Mouse (Mus musculus): Measurements from ENCODE around the gene Serpinh1. TPM values are rescaled to one million over a fixed set of nuclear protein-coding genes. Genes with fewer than 3 reads are reported as not detected.

Serpinh1 gene
- polyA plus RNA-seq, 1 experiment from 2014 or later, result 427 TPM

DNA sequence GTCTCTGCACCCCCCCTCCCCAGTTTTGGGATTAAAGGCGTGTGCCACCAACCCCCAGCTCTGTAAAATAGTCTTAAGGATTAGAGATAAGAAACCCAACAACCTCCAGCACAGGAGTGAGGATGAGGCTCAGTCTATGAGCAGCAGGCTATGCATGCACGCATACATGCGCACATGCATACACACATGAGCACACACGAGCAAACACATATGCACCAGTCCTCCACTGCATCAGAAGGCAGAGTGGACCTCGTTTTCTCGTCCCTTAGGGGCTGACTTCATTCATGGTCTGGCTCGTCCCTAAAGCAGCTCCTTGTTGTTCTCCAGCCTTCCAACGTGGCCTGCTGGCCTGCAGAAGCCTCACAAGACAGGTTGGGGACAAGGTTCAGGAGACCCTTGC is 12.3 kb downstream of the Serpinh1 start:
- H3K9me3 ChIP-seq (ENCODE audit: control insufficient read depth, low read length), result no peaks in the 10 kb centered on the region
- no peak for ATAC-seq (ENCODE audit: insufficient number of reproducible peaks, insufficient read depth, low FRiP score, low read depth)
- no peaks in the 10 kb centered on the region for H3K4me1 ChIP-seq (ENCODE audit: control insufficient read depth in 2 of 2, insufficient read depth in 2 of 2, low read length in 2 of 2)
- WGBS, result 74% methylated on average over 8 of the region's 8 CpGs
- no peaks in the 10 kb centered on the region for H3K27me3 ChIP-seq (ENCODE audit: control insufficient read depth, insufficient read depth, low read length)
- no peak overlapping the region for H3K27ac ChIP-seq (replicated peaks in 1 of 2; ENCODE audit: control insufficient read depth in 1 of 2, insufficient read depth in 1 of 2, low read depth in 2 of 2, low read length in 2 of 2)
- no peak overlapping the region for H3K4me2 ChIP-seq (ENCODE audit: low read length)
- H3K36me3 ChIP-seq (ENCODE audit: control insufficient read depth, insufficient read depth, low read length), result peaks cover 50% of the 10 kb centered on the region
- H3K9ac ChIP-seq (ENCODE audit: low read length), result no peak overlapping the region
- H3K4me3 ChIP-seq (ENCODE audit: control insufficient read depth in 1 of 2, insufficient read depth in 1 of 2, low read depth in 1 of 2, low read length in 2 of 2), result no peak overlapping the region

DNA sequence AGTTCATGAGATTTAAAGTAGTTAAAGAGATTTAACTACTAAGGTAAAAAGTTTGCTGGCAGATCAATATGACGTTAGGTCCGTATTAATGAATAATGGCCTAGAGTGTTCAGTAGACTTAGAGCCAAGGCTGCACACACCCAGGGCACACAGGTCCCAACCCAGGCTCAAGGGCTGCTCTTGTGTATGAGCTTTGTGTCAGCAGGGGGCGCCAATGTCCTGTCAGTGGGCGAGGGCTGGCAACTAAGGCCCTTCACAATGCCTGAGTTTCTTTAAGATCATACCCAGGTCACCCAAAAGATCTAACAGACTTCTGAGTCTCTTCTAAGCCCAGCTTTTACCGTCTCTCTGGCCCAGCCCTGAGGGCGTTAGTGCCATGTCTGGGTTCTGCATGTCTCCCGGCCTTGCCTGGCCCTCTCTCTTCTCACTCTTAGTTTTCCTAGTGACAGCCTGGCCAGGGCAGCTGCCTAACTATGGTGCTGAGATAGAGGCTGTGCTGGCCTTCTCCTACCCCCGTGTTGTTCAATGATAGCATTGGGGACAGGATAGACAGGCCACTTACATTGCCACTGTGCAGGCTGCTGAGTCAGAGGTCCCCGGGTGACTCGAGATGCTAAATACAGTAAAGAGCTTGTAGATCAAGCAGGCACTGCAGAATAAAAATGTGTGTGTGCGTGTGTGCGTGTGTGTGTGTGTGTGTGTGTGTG is 20.1 kb downstream of the Serpinh1 start:
- H3K9ac ChIP-seq (ENCODE audit: low read length), result no peak overlapping the region

DNA sequence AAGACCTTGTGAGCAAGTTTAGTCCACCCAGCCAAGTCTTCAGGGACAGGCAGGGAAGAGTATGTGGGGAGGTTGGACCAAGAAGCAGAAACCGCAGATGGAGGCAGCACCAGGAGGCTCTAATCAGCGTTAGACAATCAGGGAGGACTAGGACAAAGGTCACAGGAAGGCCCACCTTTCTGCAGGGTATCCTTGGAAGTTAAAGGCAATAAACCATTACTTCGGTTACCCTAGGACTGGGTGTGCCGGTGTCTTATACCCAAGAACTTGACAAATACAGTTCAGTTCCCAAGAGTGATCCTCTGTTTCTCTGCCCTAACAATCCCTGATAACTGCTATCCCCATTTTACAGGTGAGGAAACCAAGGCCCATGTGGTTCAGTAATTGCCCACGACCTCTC is 23.0 kb downstream of the Serpinh1 start:
- H3K27me3 ChIP-seq (ENCODE audit: control insufficient read depth, insufficient read depth, low read length), result no peaks in the 10 kb centered on the region
- H3K36me3 ChIP-seq (ENCODE audit: control insufficient read depth, insufficient read depth, low read length), result no peaks in the 10 kb centered on the region
- H3K27ac ChIP-seq (replicated peaks in 1 of 2; ENCODE audit: control insufficient read depth in 1 of 2, insufficient read depth in 1 of 2, low read depth in 2 of 2, low read length in 2 of 2), result no peak overlapping the region
- no peak overlapping the region for H3K4me2 ChIP-seq (ENCODE audit: low read length)
- ATAC-seq (ENCODE audit: insufficient number of reproducible peaks, insufficient read depth, low FRiP score, low read depth), result no peak
- peaks cover 0 to 3% of the 10 kb centered on the region in 2 experiments; a peak in 1 of 4 replicates for H3K4me1 ChIP-seq (ENCODE audit: control insufficient read depth in 2 of 2, insufficient read depth in 2 of 2, low read length in 2 of 2)
- WGBS, result 82% methylated on average over 5 of the region's 5 CpGs
- no peak overlapping the region for H3K9ac ChIP-seq (ENCODE audit: low read length)
- no peaks in the 10 kb centered on the region for H3K9me3 ChIP-seq (ENCODE audit: control insufficient read depth, low read length)
- H3K4me3 ChIP-seq (ENCODE audit: control insufficient read depth in 1 of 2, insufficient read depth in 1 of 2, low read depth in 1 of 2, low read length in 2 of 2), result no peak overlapping the region

More for the DNA sequence above, 20.1 kb downstream of the Serpinh1 start:
- Histone ChIP-seq H3K4me3 (ENCODE audit: control insufficient read depth in 1 of 2, insufficient read depth in 1 of 2, low read depth in 1 of 2, low read length in 2 of 2) (no peak overlapping the region), H3K27ac (replicated peaks in 1 of 2; ENCODE audit: control insufficient read depth in 1 of 2, insufficient read depth in 1 of 2, low read depth in 2 of 2, low read length in 2 of 2) (no peak overlapping the region), H3K9me3 (ENCODE audit: control insufficient read depth, low read length) (no peaks in the 10 kb centered on the region), H3K4me1 (ENCODE audit: control insufficient read depth in 2 of 2, insufficient read depth in 2 of 2, low read length in 2 of 2) (peaks cover 0 to 3% of the 10 kb centered on the region in 2 experiments; a peak in 1 of 4 replicates), H3K4me2 (ENCODE audit: low read length) (no peak overlapping the region), H3K36me3 (ENCODE audit: control insufficient read depth, insufficient read depth, low read length) (no peaks in the 10 kb centered on the region), H3K27me3 (ENCODE audit: control insufficient read depth, insufficient read depth, low read length) (no peaks in the 10 kb centered on the region)
- ATAC-seq (ENCODE audit: insufficient number of reproducible peaks, insufficient read depth, low FRiP score, low read depth), result peak; percentile 76; the same call in 1 of the 2 replicates
- WGBS, result 30% methylated on average over 12 of the region's 12 CpGs

DNA sequence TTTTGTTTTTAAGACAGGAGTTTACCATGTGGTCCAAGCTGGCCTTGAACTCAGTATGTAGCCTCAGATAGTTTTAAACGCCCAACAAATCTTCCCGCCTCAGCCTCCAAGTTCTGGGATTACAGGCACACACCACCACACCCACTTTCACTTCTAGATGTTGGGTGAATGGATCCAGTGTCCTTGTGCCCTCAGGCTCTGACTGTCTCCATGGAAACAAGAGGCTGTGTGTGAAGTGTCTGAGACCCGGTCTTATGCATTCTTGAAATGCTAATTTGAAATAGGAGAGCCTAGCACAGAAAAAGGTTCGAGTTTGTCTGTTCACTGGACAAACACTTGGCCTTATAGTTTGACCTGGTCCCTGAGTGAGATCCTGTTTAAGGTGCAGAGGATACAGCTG is 24.2 kb downstream of the Serpinh1 start:
- Histone ChIP-seq H3K4me2 (ENCODE audit: low read length) (no peak overlapping the region), H3K9ac (ENCODE audit: low read length) (no peak overlapping the region), H3K4me3 (ENCODE audit: control insufficient read depth in 1 of 2, insufficient read depth in 1 of 2, low read depth in 1 of 2, low read length in 2 of 2) (no peak overlapping the region), H3K36me3 (ENCODE audit: control insufficient read depth, insufficient read depth, low read length) (no peaks in the 10 kb centered on the region), H3K9me3 (ENCODE audit: control insufficient read depth, low read length) (no peaks in the 10 kb centered on the region), H3K27me3 (ENCODE audit: control insufficient read depth, insufficient read depth, low read length) (0 out of 2 replicates have a peak, but pooled peaks cover 4% of the 10 kb centered on the region), H3K27ac (replicated peaks in 1 of 2; ENCODE audit: control insufficient read depth in 1 of 2, insufficient read depth in 1 of 2, low read depth in 2 of 2, low read length in 2 of 2) (no peak overlapping the region), H3K4me1 (ENCODE audit: control insufficient read depth in 2 of 2, insufficient read depth in 2 of 2, low read length in 2 of 2) (peaks cover 0 to 3% of the 10 kb centered on the region in 2 experiments; a peak in 1 of 4 replicates)
- 71% methylated on average over 4 of the region's 4 CpGs for WGBS
- ATAC-seq (ENCODE audit: insufficient number of reproducible peaks, insufficient read depth, low FRiP score, low read depth), result no peak

DNA sequence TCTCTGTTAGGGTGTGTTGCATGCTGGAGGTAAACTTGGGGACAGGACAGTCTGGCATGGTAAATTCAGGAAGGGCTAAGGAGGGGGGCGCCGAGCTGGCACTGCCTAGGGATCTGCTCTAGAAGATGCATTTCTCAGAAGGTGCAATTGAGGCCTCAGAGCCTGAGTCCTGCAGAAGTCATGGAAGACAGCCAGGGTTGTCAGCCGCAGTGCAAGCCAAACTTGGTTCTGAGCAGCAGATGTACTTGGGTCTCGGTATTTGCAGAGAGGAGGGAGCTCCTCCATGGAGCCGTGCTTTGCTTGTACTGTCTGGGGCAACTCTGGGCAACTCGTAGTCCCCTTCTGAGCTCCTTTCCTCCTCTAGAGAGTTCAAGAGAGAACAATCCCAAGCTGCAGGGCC is 26.9 kb downstream of the Serpinh1 start:
- Histone ChIP-seq H3K36me3 (ENCODE audit: control insufficient read depth, insufficient read depth, low read length) (no peaks in the 10 kb centered on the region), H3K9me3 (ENCODE audit: control insufficient read depth, low read length) (no peaks in the 10 kb centered on the region), H3K4me1 (ENCODE audit: control insufficient read depth in 2 of 2, insufficient read depth in 2 of 2, low read length in 2 of 2) (no peaks in the 10 kb centered on the region), H3K9ac (ENCODE audit: low read length) (no peak overlapping the region), H3K4me2 (ENCODE audit: low read length) (no peak overlapping the region), H3K4me3 (ENCODE audit: control insufficient read depth in 1 of 2, insufficient read depth in 1 of 2, low read depth in 1 of 2, low read length in 2 of 2) (no peak overlapping the region), H3K27me3 (ENCODE audit: control insufficient read depth, insufficient read depth, low read length) (0 out of 2 replicates have a peak, but pooled peaks cover 4% of the 10 kb centered on the region), H3K27ac (replicated peaks in 1 of 2; ENCODE audit: control insufficient read depth in 1 of 2, insufficient read depth in 1 of 2, low read depth in 2 of 2, low read length in 2 of 2) (no peak overlapping the region)
- no peak for ATAC-seq (ENCODE audit: insufficient number of reproducible peaks, insufficient read depth, low FRiP score, low read depth)
- 70% methylated on average over 6 of the region's 6 CpGs for WGBS

DNA sequence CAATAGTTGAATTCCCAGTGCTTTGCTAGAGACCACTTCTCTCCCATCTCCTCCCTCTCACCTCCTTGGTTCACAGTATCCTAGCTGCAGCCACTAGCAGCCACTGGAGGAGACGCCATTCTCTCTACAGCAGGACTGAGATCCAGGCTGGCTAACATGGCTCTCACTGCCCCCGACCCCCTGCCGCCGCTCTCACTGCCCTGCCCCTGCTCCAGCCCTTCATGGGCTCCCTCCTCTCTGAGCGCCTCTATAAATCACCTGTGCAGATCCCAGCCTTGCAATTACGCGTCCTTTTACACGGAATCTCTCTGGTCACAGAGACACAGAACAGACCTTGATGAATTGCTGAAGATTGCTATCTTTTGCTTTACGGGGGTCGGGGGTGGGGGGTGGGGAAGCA is 28.2 kb downstream of the Serpinh1 start:
- H3K9ac ChIP-seq (ENCODE audit: low read length), result no peak overlapping the region
- 31% methylated on average over 10 of the region's 10 CpGs for WGBS
- H3K36me3 ChIP-seq (ENCODE audit: control insufficient read depth, insufficient read depth, low read length), result no peaks in the 10 kb centered on the region
- H3K4me1 ChIP-seq (ENCODE audit: control insufficient read depth in 2 of 2, insufficient read depth in 2 of 2, low read length in 2 of 2), result peaks cover under 1 to 7% of the 10 kb centered on the region in 2 experiments; a peak in 3 of 4 replicates
- H3K27ac ChIP-seq (replicated peaks in 1 of 2; ENCODE audit: control insufficient read depth in 1 of 2, insufficient read depth in 1 of 2, low read depth in 2 of 2, low read length in 2 of 2), result no peak overlapping the region
- H3K4me3 ChIP-seq (ENCODE audit: control insufficient read depth in 1 of 2, insufficient read depth in 1 of 2, low read depth in 1 of 2, low read length in 2 of 2), result no peak overlapping the region
- no peak for ATAC-seq (ENCODE audit: insufficient number of reproducible peaks, insufficient read depth, low FRiP score, low read depth)
- no peak overlapping the region for H3K4me2 ChIP-seq (ENCODE audit: low read length)
- H3K27me3 ChIP-seq (ENCODE audit: control insufficient read depth, insufficient read depth, low read length), result 0 out of 2 replicates have a peak, but pooled peaks cover 4% of the 10 kb centered on the region
- no peaks in the 10 kb centered on the region for H3K9me3 ChIP-seq (ENCODE audit: control insufficient read depth, low read length)

DNA sequence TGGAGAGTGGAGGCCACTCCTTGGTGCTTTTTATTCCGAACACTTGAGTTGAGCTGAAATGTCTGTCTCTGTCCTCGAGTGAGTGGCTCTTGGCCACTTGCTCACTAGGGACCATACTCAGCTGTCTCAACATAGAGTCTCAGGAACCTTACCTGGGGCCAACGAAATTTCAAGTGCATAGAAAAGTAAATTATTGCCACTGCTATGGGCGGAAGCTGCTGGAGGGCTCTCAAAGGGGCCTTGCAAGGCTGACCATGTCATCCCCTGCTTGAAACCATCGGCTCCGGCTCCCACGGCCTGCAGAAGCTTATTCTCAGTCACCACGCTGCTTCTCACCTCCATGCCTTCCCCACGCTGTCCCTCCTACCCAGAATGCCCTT is 29.7 kb downstream of the Serpinh1 start:
- Histone ChIP-seq H3K4me3 (ENCODE audit: control insufficient read depth in 1 of 2, insufficient read depth in 1 of 2, low read depth in 1 of 2, low read length in 2 of 2) (no peak overlapping the region), H3K27ac (replicated peaks in 1 of 2; ENCODE audit: control insufficient read depth in 1 of 2, insufficient read depth in 1 of 2, low read depth in 2 of 2, low read length in 2 of 2) (no peak overlapping the region), H3K4me2 (ENCODE audit: low read length) (no peak overlapping the region), H3K9me3 (ENCODE audit: control insufficient read depth, low read length) (no peaks in the 10 kb centered on the region), H3K9ac (ENCODE audit: low read length) (no peak overlapping the region), H3K27me3 (ENCODE audit: control insufficient read depth, insufficient read depth, low read length) (0 out of 2 replicates have a peak, but pooled peaks cover 4% of the 10 kb centered on the region), H3K4me1 (ENCODE audit: control insufficient read depth in 2 of 2, insufficient read depth in 2 of 2, low read length in 2 of 2) (peaks cover 6 to 7% of the 10 kb centered on the region in 2 experiments; a peak in 3 of 4 replicates), H3K36me3 (ENCODE audit: control insufficient read depth, insufficient read depth, low read length) (no peaks in the 10 kb centered on the region)
- ATAC-seq (ENCODE audit: insufficient number of reproducible peaks, insufficient read depth, low FRiP score, low read depth), result no peak
- WGBS, result 80% methylated on average over 9 of the region's 9 CpGs

Data from heart, embryonic 14.5 days (tissue).